Mouse (Mus musculus) left cerebral cortex, postnatal 36 days (tissue): ENCODE data around the gene Camk1g. TPM values are rescaled to one million over a fixed set of nuclear protein-coding genes. Genes with fewer than 3 reads are reported as not detected.

Experiments
- DNase-seq, 2 experiments: peaks; one replicate each; pipeline ENCODE4 v3.0.0; 2021 to 2022; ENCODE audit warnings: low spot score in 2 of 2, mixed read lengths in 1 of 2
- intact Hi-C: fragments of 180-260 bp; cut with DNase I; formaldehyde crosslinking; loops from one replicate; pipeline ENCODE4 v1.15.1; 2025
- total RNA-seq, 2 experiments: library from RNA; stranded (reverse); gene quantifications; 2 replicates each; pipeline ENCODE4 v1.2.3; 2021

The Camk1g gene
- total RNA-seq, 2 experiments from 2014 or later = 32.4 to 47.1 TPM

DNA sequence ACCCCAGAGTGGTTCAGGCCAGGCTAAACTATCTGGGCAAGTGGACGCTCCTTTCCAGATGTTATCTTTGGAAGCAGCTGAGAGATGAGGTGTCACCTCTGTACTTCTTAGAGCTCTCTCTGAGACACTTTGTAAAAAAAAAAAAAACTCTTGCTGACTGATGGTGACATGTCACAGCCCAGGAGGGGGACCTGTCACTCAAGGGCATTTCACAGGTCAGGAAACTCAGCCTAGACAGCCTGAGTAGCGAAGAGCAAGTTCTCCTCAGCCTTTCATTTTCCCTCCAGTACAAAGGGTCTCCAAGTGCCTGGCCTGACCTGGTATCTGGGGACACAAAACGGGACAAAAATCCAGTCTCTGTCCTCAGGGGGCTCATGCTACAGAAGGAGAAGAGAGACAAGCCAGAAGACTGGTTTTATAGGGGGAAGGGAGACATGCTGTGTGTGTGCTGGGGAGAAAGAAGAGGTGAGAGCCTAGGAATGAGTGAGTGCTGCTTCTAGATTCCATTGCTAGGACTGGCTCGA, 32.2 kb downstream of the Camk1g start:
- intact Hi-C loops = no loop called here
- DNase-seq = no peak

DNA sequence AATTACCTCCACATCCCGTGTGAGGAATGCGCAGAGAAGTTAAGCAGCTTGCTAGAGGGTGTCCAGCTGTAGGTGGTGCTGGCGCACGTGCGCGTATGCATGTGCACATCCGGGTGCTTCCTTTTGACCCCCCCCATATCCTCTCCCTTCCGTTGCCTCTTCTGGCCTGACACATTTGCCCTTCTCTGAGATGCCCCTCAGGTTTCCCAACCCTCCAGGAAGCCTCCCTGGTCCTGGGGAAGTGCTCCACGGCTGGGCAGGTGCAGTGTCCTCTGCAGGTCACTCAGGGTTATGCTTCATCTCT, 33.1 kb downstream of the Camk1g start:
- no peak for DNase-seq
- intact Hi-C loops = no loop called here

DNA sequence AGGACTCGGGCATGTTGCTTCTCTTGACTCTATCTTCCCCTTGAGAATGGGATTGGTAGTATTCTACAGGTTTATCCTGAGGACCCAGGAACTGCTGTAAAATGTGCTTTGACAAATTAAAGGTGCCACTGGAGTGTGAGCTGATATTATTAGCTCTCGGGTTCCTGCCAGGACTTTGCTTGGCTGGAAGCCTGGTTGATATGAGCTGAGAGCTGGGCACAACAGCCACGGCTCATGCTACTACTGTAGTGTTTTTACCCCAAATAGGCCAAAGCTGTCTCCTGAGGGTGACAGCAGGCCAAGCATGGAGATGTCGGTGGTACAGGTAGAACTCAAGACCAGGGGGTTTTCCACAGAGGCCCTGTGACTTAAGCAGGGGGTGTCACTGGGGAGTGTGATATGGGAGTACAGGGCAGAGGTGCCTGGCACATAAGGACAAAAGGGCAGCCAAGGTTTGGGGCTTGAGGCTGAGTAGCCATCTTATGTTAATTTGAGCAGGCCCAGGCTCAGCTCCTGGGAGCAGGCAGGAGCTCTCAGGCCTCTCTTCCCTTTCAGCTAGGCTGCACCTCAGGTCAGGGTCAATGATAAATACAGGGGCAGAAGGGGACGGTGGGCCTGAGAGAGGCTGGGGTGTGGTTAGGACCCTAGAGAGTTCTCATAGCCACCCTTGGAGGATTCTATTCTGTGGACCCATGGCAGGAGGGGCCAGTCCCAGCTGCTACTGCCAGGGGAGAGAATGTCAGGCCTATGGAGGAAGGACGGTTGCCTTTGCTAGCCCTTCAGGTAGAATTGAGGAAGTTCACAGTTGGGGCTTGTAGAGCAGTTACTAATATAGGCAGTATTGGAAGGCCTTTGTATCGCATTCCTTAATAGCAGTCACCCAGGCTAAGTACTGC, 33.7 kb downstream of the Camk1g start:
- intact Hi-C loops = no loop called here
- DNase-seq = no peak

DNA sequence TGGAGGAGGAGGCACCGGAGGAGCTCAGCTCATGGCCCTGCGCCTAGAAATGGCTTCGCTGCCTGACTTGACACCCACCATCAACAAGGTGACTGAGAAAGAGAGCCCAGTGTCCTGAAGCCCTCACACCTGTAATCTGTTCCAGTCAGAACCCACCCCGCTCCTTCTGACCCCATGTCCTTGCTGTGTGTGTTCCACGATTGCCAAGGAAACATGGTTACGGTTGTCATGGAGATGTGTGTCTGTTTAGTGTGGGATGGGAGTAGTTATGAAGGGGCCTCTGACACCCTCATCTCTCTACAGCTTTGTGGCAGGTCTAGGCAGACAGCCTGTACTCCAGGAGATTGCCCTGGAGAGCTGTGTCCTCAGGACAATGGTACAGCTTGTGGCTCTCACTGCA, 35.6 kb downstream of the Camk1g start:
- DNase-seq = no peak

DNA sequence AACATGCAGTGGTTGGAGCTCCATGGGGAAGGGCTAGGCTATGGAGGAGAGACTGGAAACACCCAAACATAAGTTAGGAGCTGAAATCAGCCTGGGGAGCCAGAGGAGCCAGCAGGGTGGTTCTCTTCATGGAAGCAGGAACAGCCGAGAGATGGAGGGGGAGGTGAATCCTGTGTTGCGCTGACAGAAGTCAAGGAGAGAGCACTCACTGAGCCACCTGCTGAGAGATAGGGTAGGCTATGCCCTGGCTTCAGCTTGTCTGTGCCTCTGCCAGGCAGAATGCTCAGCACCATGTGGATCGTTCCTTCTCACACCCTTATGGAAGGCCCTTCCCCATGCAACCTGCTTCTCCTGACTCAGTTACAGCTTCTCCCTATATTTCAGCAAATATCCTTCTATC, 36.3 kb downstream of the Camk1g start:
- no peak for DNase-seq
- intact Hi-C loops = loop anchor here (5.0 kb wide), 1 partner anchor 99 kb away; no protein-coding TSS in a partner anchor

More for the DNA sequence above, 35.6 kb downstream of the Camk1g start:
- intact Hi-C loops = loop anchor here (5.0 kb wide), 1 partner anchor 98 kb away; no protein-coding TSS in a partner anchor

DNA sequence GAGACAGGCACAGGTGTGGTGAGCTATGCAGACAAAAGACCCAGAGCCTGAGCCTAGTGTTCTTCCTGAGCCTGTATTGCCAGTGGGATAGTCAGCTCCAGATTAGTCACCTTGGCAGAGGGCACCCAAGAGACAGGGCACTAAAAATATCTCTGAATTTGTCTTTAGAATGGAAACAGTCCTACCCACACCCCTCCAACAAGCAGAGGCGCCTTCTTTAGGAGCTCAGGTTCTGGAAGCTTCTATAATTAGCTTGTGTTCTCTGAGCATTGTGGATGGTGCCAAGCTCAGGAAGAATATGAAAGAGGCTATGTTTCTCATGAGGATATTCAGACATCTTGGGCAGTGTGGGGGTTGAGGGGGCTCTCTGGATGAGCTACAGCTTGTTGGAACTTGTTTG, 37.4 kb downstream of the Camk1g start:
- peak; percentile 37 to 47 for DNase-seq
- intact Hi-C loops = loop anchor here (5.0 kb wide), 1 partner anchor 100 kb away; no protein-coding TSS in a partner anchor

DNA sequence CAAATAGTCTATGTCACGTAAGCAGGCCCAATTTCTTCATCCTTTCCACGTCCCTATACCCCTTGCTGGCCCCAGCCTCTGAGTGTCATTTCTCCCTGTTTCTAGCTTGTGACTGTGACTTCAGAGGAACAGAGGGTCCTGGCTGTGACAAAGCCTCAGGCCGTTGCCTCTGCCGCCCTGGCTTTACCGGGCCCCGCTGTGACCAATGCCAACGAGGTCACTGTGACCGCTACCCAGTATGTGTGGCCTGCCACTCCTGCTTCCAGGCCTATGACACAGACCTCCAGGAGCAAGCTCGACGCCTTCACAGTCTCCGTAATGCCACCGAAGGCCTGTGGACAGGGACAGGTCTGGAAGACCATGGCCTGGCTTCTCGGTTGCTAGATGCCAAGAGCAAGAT, 38.1 kb downstream of the Camk1g start:
- no peak for DNase-seq
- intact Hi-C loops = loop anchor here (5.0 kb wide), 1 partner anchor 100 kb away; no protein-coding TSS in a partner anchor

DNA sequence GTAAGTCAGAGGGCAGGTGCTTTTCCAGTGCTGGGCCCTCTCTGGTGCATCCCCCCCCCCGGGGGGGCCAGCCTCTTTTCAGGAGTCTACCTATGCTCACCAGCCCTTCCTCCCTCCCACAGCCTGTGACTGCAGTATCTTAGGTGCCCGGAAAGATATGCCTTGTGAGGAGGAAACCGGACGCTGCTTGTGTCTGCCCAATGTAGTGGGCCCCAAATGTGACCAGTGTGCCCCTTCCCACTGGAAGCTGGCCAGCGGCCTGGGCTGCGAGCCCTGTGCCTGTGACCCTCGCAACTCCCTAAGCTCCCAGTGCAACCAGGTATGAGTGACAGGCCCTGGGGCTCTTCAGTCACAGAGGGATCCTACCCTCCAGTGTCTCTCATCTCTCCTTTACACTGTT, 39.5 kb downstream of the Camk1g start:
- DNase-seq = no peak
- intact Hi-C loops = loop anchor here (2.0 to 5.0 kb wide), 3 partner anchors 38 to 102 kb away; no protein-coding TSS in a partner anchor

DNA sequence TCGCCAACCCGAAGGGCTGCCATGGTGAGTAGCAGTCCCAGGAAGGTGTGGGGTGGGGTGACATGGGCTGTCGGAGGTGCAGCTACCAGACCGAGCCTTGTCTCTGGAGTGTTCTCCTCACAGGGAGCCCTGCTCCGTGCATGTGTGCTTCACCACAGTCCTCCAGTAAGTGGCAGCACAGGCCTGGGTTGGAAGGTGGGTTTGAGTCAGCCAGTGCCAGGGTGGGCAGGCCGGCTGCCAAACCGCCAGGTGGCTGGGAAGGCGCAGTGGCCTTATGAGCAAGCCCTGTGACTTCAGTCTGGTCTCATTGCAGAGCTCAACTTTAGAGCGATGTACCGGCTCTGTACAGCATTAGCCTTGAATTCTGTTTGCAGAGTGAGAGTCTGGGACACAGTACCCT, 39.9 kb downstream of the Camk1g start:
- DNase-seq = peak; percentile 86 to 87
- intact Hi-C loops = loop anchor here (2.0 to 5.0 kb wide), 3 partner anchors 39 to 102 kb away; no protein-coding TSS in a partner anchor

DNA sequence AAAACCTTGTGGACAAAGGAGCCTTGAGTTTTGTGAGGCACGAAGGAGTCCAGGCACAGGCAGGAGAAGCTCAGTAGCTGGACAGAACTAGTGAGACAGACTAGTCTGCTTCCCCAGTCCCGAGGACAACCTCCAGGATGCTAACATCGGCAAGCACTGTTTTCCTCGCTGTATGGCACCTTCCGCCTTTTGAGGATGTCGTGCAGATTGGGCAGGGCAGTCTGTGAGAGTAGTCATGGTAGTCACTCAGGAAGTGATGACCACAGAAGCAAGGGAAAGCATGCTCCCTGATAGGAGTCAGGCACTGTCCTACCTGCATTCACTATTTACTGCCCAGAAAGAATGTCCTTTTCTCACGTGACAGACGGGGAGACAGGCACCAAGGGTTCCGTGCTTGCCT, 40.5 kb downstream of the Camk1g start:
- intact Hi-C loops = no loop called here
- no peak for DNase-seq

DNA sequence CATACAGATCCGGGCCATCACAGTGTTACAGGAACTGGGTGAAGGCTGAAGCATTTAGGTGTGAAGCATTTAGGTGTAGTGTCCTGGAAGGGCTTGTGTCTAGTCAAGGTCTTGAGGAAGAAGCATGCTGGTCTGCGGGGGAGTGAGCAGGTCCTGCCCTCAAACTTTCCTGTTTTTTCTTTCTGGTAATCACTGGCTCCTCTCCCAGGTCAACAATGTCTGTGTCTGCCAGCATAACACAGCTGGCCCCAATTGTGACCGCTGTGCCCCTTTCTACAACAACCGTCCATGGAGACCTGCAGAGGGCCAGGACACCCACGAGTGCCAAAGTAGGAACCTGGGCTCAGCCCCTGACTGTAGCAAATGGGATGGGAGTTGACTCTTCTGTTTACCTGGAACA, 42.4 kb downstream of the Camk1g start:
- intact Hi-C loops = no loop called here
- no peak for DNase-seq

DNA sequence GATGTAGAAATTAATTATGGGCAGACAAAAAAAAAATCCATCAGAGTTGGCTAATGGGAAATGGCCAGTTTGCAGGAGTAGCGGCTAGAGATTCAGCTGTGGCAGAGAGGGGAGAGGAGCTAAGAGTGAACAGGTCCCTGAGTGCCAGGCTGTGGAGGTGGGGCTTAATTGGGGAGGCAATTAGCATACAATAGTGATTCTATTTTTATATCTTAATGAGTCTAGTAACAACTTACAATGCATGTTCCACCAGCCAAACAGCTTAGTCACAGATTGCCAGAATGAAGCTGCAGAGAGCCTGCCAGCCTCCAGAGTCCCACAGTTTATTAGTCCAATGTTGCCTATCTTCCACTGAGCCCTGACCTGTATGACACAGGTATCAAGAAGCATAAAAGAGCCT, 42.9 kb downstream of the Camk1g start:
- intact Hi-C loops = no loop called here
- DNase-seq = no peak

DNA sequence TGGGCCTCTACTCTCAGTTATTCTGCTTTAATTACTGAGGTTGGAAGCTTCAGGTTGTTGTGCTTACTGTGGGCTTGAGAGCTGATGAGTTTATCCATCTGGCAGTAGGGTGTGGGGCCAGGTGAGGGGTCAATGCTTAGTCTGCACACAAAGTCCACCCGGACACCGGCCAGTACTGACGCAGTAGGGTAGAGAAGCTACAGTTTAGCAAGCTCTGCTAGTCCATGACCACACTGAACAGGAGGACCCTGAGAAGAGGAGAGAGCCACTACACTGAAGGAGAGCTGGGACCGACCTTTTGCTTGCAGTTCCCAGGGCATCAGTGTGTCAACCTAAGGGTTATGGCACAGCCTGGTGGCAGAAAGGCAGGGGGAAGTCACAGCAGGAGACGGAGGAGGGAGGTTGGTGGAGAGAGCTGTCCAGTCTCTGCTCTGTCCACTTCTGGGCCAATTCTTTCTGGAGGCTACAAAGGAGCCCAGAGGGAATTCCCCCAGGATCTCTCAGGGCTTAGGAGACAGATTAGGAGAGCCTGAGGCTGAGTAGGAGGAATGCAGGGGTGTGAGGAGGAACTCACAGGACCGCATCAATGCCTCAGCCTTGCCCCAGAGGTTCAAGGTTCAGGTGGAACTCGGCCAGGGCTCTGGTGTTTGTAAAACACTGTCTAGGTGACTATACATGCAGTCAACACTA, 43.5 kb downstream of the Camk1g start:
- no peak for DNase-seq
- intact Hi-C loops = no loop called here

DNA sequence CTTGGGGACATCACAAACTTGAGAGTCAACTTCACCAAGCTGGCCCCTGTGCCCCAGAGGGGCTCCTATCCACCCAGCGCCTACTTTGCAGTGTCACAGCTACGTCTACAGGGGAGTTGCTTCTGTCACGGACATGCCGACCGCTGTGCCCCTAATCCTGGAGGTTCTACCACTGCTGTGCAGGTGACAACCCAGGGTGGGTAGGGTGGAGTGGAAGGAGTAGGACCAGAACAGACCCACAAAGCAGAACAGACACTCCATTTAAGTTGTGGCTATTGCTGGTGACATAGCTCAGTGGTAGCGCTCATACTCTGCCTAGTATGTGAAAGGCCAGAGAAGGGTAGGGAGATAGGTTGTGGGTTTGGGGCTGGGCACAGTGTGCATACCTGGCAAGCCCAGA, 44.2 kb downstream of the Camk1g start:
- intact Hi-C loops = loop anchor here (2.0 kb wide), 1 partner anchor 71 kb away; no protein-coding TSS in a partner anchor
- no peak for DNase-seq

DNA sequence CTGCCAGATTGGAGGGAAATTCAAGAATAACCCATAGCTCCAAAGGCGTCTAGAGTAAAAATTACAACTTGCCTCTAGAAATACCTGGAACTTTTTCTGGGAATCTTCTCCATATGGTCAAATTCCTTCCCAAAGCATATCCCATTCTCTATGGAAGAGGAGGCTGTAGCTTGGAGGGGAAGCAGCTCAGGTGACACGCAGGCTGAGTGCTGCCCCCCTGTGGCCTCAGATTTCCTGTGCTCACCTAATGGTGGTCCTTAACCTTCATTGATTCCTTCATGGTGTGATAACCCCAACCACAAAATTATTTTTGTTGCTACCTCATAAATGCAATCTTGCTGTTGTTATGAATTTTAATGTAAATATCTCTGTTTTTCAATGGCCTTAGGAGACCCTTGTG, 45.9 kb downstream of the Camk1g start:
- intact Hi-C loops = loop anchor here (2.0 to 5.0 kb wide), 2 partner anchors 69 to 117 kb away; partner anchors contain the start of gene Lamb3
- DNase-seq = no peak

DNA sequence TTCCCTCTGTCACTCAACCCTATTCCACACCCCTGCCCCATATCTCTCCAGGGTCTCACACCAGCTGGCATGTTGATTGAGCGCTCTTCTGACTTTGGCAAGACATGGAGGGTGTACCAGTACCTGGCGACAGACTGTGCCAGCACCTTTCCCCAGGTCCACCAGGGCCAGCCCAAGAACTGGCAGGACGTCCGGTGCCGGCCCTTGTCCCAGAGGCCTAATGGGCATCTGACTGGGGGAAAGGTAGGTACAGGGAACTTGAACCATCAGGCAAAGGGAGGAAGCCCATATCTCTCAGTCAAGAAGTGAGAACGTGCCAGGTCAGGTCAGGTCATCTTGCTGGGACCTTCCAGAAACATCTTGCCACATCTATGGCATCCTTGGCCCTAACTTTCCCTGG, 46.4 kb downstream of the Camk1g start:
- intact Hi-C loops = loop anchor here (2.0 to 5.0 kb wide), 2 partner anchors 69 to 116 kb away; partner anchors contain the start of gene Lamb3
- no peak for DNase-seq

DNA sequence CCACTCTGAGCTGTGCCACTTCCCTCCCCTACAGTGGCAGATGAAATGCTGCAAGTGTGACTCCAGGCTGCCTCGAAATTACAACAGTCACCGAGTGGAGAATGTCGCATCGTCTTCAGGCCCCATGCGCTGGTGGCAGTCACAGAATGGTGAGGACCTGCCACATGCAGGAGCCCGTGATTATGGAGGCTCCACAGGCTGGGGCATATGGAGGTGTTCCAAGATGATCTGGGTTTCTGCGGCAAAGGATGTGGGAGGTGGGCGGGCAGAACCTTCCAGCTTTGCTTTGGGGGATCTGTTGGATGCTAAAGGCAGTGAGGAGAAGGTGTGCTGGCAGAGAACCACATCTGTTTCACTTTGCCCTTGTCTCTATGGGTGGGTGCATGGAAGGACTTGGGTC, 49.7 kb downstream of the Camk1g start:
- peak in 1 of 2 experiments; percentile 23 for DNase-seq
- intact Hi-C loops = loop anchor here (5.0 kb wide), 1 partner anchor 113 kb away; the partner anchor contains the start of gene Lamb3

DNA sequence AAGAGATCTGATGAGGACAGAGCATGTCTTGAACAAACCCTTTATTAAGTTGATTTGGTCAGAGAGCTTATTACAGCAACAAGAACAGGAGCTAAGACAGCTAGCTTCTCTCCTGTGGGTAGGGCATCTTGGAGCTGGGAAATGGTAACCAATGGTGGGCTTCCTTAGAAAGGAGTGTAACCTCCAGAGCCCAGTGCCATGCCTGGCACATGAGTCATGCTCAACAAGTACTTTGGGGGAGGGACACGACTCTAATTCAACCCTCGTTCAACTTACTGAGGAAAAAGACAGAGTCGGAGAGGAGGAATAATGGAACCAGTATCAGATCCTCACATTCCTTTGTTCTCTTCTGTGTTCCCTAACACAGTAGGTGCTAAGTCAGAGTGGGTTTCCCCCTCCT, 50.4 kb downstream of the Camk1g start:
- no peak for DNase-seq
- intact Hi-C loops = loop anchor here (5.0 kb wide), 2 partner anchors 47 to 112 kb away; partner anchors contain the start of genes G0s2 and Lamb3

DNA sequence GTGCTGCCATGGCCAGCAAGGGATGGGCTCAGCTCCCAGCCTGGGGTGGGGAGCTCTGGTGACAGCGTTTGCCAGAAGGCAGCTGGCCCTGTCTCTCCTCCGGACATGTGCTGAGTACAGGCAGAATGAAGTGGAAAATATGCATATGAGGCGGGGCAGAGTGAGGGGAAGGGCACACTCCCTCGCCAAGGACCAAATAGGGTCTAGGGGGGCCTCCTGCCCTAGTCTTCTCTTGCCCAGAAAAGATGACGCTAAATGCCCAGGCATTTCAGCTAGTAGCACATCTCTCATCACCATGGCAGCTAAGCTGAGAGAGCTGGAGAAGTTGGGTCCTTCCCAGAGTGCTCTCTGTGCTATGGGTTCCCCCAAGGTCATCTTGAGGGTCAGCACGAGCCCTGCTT, 52.9 kb downstream of the Camk1g start:
- intact Hi-C loops = loop anchor here (5.0 kb wide), 1 partner anchor 45 kb away; the partner anchor contains the start of gene G0s2
- DNase-seq = peak in 1 of 2 experiments; percentile 42

DNA sequence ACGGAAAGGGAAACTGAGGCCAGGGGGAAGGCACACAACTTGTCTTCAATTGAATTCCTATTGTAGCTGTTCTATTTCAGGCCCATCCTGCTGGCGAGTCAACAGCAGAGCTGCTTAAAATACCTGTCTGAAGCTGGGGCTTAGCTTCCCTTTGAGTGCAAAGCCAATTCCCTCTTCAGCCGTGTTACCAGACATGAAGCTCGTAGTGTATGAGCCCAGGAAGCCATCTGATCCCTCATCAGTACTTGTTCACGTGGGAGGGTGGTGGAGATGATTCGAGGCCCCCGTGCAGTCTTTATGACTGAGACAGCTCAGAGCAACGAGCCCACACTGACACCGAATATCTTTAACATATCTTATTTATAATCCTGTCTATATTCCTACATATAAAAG, 53.7 kb downstream of the Camk1g start:
- intact Hi-C loops = loop anchor here (5.0 kb wide), 1 partner anchor 44 kb away; the partner anchor contains the start of gene G0s2
- peak; percentile 25 to 41 for DNase-seq
